Mouse (Mus musculus) ES-Bruce4 (cell line): ENCODE data around the gene 4930564D02Rik. TPM values are rescaled to one million over a fixed set of nuclear protein-coding genes. Genes with fewer than 3 reads are reported as not detected.

Experiments used
- H3K27ac ChIP-seq: 2 replicates; pipeline ENCODE4 v1.5.1; 2012; ENCODE audit warnings: low read length, inconsistent platforms; ENCODE audit not compliant: insufficient read depth
- H3K27me3 ChIP-seq: 2 replicates; pipeline ENCODE4 v1.6.1; 2012; ENCODE audit warnings: mild to moderate bottlenecking, low read length, inconsistent platforms; ENCODE audit not compliant: control insufficient read depth, poor library complexity, insufficient read depth, severe bottlenecking
- H3K36me3 ChIP-seq: 2 replicates; pipeline ENCODE4 v1.6.1; 2012; ENCODE audit warnings: inconsistent platforms, mild to moderate bottlenecking, low read length, moderate library complexity; ENCODE audit not compliant: control insufficient read depth, poor library complexity, insufficient read depth, severe bottlenecking
- H3K4me1 ChIP-seq: one replicate; pipeline ENCODE4 v1.8.1; 2011; ENCODE audit warnings: low read length; ENCODE audit not compliant: control insufficient read depth, insufficient read depth
- H3K4me3 ChIP-seq: 2 replicates; pipeline ENCODE4 v1.5.1; 2011; ENCODE audit warnings: low read depth, mild to moderate bottlenecking, low read length
- H3K9ac ChIP-seq: 2 replicates; pipeline ENCODE4 v1.6.1; 2012; ENCODE audit warnings: low read depth, mild to moderate bottlenecking, inconsistent platforms; ENCODE audit not compliant: poor library complexity, severe bottlenecking
- H3K9me3 ChIP-seq: replicated peaks from 2 replicates; pipeline ENCODE4 v1.6.1; 2012; ENCODE audit warnings: mild to moderate bottlenecking, low read length, inconsistent platforms; ENCODE audit not compliant: control insufficient read depth, poor library complexity, insufficient read depth, severe bottlenecking
- CTCF ChIP-seq: IDR thresholded peaks from one replicate; pipeline ENCODE4 v1.8.1; 2011; ENCODE audit warnings: low read depth, low read length
- EP300 ChIP-seq: IDR thresholded peaks from 2 replicates; pipeline ENCODE4 v1.6.1; 2011; ENCODE audit warnings: low read depth, low read length; ENCODE audit not compliant: insufficient read depth
- POLR2A ChIP-seq: IDR thresholded peaks from one replicate; pipeline ENCODE4 v1.8.1; 2011; ENCODE audit warnings: low read length; ENCODE audit not compliant: insufficient read depth
- polyA plus RNA-seq: library from polyadenylated mRNA; stranded (reverse); fragments of >200 nt; gene quantifications from 2 replicates; pipeline ENCODE4 v1.2.4, GENCODE M21; 2011; ENCODE audit warnings: low read depth; ENCODE audit not compliant: missing spikeins, insufficient read depth, insufficient read length

The 4930564D02Rik gene
- polyA plus RNA-seq, 1 experiment, result not detected

GRCm38 (mm10) chr3:105053698-105054001 lies 13.0 kb upstream of the 4930564D02Rik start:
- Histone ChIP-seq H3K36me3 (no peaks in the 10 kb centered on the region), H3K4me1 (no peaks in the 10 kb centered on the region), H3K4me3 (peak overlapping the region; percentile 82), H3K27ac (peak overlapping the region; percentile 77), H3K27me3 (no peaks in the 10 kb centered on the region), H3K9me3 (no peaks in the 10 kb centered on the region), H3K9ac (peak overlapping the region; percentile 43; the same call in 1 of the 2 replicates)
- no peak for TF ChIP-seq EP300
- TF ChIP-seq POLR2A, result no peak
- no peak for TF ChIP-seq CTCF

DNA sequence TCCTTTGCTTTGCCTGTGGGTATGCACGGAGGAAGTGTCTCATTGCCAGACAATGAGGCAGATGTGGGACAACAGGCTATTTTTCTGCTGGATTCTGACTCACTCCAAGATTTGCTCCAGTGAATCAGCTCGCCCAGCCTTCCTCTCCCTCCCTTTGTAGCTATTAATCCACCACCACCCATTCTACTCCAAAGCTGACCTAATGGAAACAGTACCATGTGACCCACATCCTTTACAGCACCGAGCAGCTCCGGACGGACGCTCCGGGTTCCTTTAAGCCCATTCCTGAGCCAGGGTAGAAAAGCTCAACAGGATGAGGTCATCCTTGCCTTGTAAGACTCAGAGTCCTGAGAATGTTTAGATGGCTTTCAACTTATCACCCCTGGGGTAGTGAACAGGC lies 11.7 kb upstream of the 4930564D02Rik start:
- Histone ChIP-seq H3K27me3 (no peaks in the 10 kb centered on the region), H3K9ac (no peak overlapping the region), H3K4me1 (no peaks in the 10 kb centered on the region), H3K36me3 (no peaks in the 10 kb centered on the region), H3K9me3 (no peaks in the 10 kb centered on the region), H3K27ac (no peak overlapping the region), H3K4me3 (no peak overlapping the region)
- no peak for TF ChIP-seq EP300
- no peak for TF ChIP-seq POLR2A
- TF ChIP-seq CTCF, result no peak

DNA sequence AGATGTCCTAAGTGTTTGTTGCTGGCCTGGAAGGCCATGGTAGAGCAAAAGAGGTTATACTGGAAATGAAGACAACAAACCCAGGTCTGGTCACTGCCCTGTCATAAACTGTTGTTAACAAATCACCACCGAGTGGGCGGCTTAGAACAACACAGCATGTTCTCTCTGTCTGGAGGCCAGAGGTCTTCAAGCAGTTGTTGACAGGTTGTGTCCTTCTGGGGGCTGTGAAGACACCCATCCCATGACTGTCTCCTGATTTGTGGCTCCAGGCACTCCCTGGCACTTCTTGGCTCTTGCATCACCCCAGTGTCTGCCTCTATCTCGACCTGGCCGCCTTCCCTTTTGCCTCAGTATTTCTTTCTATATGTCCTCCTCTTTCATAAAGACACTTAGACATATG lies 11.0 kb upstream of the 4930564D02Rik start:
- Histone ChIP-seq H3K4me1 (no peaks in the 10 kb centered on the region), H3K36me3 (no peaks in the 10 kb centered on the region), H3K4me3 (no peak overlapping the region), H3K27ac (no peak overlapping the region), H3K27me3 (no peaks in the 10 kb centered on the region), H3K9me3 (no peaks in the 10 kb centered on the region), H3K9ac (no peak overlapping the region)
- no peak for TF ChIP-seq CTCF
- TF ChIP-seq POLR2A, result no peak
- no peak for TF ChIP-seq EP300

- H3K9me3 ChIP-seq, result no peaks in the 10 kb centered on the region
- no peak overlapping the region for H3K27ac ChIP-seq
- H3K36me3 ChIP-seq, result no peaks in the 10 kb centered on the region
- no peak overlapping the region for H3K9ac ChIP-seq
- no peaks in the 10 kb centered on the region for H3K27me3 ChIP-seq
- peak overlapping the region; percentile 51 for H3K4me3 ChIP-seq
- H3K4me1 ChIP-seq, result no peaks in the 10 kb centered on the region
- TF ChIP-seq EP300 (no peak), POLR2A (no peak), CTCF (peak; percentile 84)
Measured at GRCm38 (mm10) chr3:105058627-105059513, 7.8 kb upstream of the 4930564D02Rik start.

DNA sequence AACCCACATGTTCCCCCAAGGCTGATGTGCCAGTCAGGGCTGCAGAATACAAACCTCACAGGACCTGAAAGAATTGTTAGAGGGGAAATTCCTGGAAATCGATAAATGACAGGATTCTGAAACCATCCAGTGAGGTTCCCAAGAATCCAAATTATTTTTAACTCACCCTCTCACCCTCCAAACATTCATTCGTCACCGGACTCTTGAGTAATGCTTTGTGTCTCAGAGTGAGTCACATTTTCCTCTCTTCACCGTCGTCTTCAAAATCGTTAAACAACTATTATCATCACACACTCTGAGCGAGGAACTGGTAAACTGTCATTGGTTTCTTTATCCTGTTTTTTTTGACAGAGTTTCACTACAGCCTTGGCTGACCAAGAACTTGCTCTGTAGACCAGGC lies 6.7 kb upstream of the 4930564D02Rik start:
- Histone ChIP-seq H3K4me1 (no peaks in the 10 kb centered on the region), H3K27me3 (no peaks in the 10 kb centered on the region), H3K27ac (no peak overlapping the region), H3K9me3 (no peaks in the 10 kb centered on the region), H3K9ac (no peak overlapping the region), H3K36me3 (no peaks in the 10 kb centered on the region), H3K4me3 (no peak overlapping the region)
- TF ChIP-seq CTCF, result no peak

DNA sequence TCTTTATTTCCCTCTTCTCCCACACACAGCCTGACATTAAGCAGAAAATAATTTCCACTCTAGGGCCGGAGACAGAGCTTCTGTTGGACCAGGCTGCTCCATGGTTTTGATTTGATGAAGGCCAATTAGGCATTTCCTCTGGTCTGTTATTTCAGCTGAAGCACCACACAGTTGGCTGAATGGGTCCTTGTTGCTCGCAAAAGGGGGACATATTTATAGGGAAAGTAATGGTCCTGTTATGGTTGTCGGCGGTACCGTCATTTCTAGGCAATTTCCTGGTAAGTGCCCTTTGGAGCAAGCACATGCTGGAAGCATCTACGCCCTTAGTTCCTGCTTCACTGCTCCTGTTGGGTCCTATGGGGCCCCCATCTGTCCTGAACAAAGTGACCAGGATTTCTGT lies 5.7 kb upstream of the 4930564D02Rik start:
- Histone ChIP-seq H3K4me3 (no peak overlapping the region), H3K27ac (no peak overlapping the region), H3K27me3 (no peaks in the 10 kb centered on the region), H3K36me3 (no peaks in the 10 kb centered on the region), H3K4me1 (no peaks in the 10 kb centered on the region), H3K9ac (no peak overlapping the region), H3K9me3 (no peaks in the 10 kb centered on the region)
- TF ChIP-seq CTCF (no peak), EP300 (no peak), POLR2A (no peak)
